Mouse (Mus musculus) left cerebral cortex, adult 6 months (tissue): Measurements from ENCODE around the gene Ccl6. TPM values are rescaled to one million over a fixed set of nuclear protein-coding genes. Genes with fewer than 3 reads are reported as not detected.

Experiments used
- long read RNA-seq, 2 experiments: library from polyadenylated mRNA; unstranded; transcript quantifications; one replicate each; pipeline ENCODE4 v2.0.0; 2019 to 2020
- polyA plus RNA-seq: library from polyadenylated mRNA; unstranded; fragments of <200 nt; fragmentation: Nextera tagmentation; gene quantifications from 2 replicates; pipeline ENCODE4 v1.2.3, GENCODE M21; 2021

Gene Ccl6
- 3.0 TPM in 2 replicates for polyA plus RNA-seq
- long read RNA-seq, experiment 1, partial matches to known transcripts, result 0 of 2 reads
- long read RNA-seq, experiment 1, other reads (novel, unspliced or antisense), result 0 of 2 reads
- long read RNA-seq, experiment 2, partial matches to known transcripts, result 0 of 4 reads
- long read RNA-seq, experiment 2, other reads (novel, unspliced or antisense), result 0 of 4 reads

DNA sequence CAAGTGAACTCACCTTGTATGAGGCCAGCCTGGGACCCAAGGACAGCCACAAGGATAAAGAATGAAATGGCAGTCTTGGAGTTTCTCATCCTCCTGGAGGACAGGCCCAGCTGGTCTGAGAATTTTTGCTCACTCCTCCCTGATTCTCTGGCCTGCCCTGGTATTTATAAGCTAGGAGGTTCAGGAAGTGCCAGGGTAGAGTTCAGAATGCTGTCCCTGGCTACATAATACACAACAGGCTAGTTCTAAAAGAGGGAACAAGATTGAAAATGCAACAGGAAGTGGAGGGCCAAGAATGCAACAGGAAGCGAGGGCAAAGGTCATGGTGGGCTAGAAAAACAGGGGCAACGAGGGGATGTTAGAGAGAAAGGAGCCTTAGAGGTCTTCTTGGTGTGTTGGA lies at the start of gene Ccl6:
TSS of gene Ccl6 (minus strand) at position 235 of the 400 bp plus-strand sequence.

DNA sequence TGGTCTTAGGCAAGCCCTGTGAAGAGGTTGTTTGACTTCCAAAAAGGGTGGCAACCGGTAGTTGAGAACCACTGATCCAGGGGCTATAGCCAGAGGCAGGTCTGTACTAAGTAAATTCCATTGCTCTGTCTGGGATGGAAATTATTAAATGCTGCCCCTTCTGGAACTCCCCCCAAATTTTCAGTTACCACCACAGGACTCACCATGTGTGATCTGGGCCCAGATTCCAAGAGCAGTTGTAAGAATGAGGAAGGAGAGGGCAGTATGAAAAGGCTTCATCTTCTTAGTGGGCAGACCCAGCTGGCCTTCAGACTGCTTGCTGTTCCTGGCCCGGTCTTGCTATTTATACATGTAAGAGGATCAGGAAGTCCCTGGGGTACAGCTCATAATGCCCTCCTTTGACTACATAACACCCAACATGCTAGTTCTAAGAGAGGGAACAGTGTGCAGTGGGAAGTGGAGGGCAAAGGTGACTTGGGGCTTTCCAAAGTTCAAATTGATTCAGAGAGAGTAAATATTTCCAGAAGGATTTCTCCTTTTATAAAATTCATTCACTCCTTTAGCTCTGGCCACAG lies 14.6 kb downstream of the Ccl6 start, which contains the start of gene Ccl9:
TSS of gene Ccl9 (minus strand) at position 451 of the 575 bp plus-strand sequence.

Other genes starting within 250 kb of the Ccl6 start
- 22.6 and 32.3 TPM in 2 replicates for gene Rasl10b, start 183.9 kb downstream of the Ccl6 start, polyA plus RNA-seq
- 0.29 TPM in 2 replicates for gene Gas2l2, start 163.6 kb downstream of the Ccl6 start, polyA plus RNA-seq
- gene 1700020L24Rik, start 155.4 kb downstream of the Ccl6 start, polyA plus RNA-seq, result 0.82 and 1.1 TPM in 2 replicates
- 1.0 and 2.0 TPM in 2 replicates for gene Mmp28, start 130.0 kb downstream of the Ccl6 start, polyA plus RNA-seq
- 0.81 and 0.97 TPM in 2 replicates for gene Taf15, start 120.0 kb downstream of the Ccl6 start, polyA plus RNA-seq
- not detected in 2 replicates for gene Heatr9, start 70.9 kb downstream of the Ccl6 start, polyA plus RNA-seq
- gene Ccl5, start 62.6 kb downstream of the Ccl6 start, polyA plus RNA-seq, result 0.74 and 5.3 TPM in 2 replicates
- gene Ccl9, start 14.5 kb downstream of the Ccl6 start, polyA plus RNA-seq, result 0.67 and 2.3 TPM in 2 replicates
- gene Rpl9-ps1, start 52.5 kb upstream of the Ccl6 start, polyA plus RNA-seq, result not detected in 2 replicates
- gene Ccl3, start 56.3 kb upstream of the Ccl6 start, polyA plus RNA-seq, result 1.0 and 1.1 TPM in 2 replicates
- gene Ccl4, start 69.5 kb upstream of the Ccl6 start, polyA plus RNA-seq, result 0.78 and 1.6 TPM in 2 replicates
- 2.4 and 3.2 TPM in 2 replicates for gene Wfdc17, start 110.9 kb upstream of the Ccl6 start, polyA plus RNA-seq
- 9.6 and 12.4 TPM in 2 replicates for gene Wfdc18, start 115.9 kb upstream of the Ccl6 start, polyA plus RNA-seq
- not detected in 2 replicates for gene Wfdc21, start 153.9 kb upstream of the Ccl6 start, polyA plus RNA-seq
- gene Heatr6, start 160.6 kb upstream of the Ccl6 start, polyA plus RNA-seq, result 5.9 and 6.4 TPM in 2 replicates